Mouse (Mus musculus): ENCODE results near the gene Bub1b.
"Not testable (repeated sequence)": the region's sequence is repeated elsewhere in the genome, so short reads cannot be mapped to it uniquely, and the experiment has no call there.

Bub1b gene

DNA sequence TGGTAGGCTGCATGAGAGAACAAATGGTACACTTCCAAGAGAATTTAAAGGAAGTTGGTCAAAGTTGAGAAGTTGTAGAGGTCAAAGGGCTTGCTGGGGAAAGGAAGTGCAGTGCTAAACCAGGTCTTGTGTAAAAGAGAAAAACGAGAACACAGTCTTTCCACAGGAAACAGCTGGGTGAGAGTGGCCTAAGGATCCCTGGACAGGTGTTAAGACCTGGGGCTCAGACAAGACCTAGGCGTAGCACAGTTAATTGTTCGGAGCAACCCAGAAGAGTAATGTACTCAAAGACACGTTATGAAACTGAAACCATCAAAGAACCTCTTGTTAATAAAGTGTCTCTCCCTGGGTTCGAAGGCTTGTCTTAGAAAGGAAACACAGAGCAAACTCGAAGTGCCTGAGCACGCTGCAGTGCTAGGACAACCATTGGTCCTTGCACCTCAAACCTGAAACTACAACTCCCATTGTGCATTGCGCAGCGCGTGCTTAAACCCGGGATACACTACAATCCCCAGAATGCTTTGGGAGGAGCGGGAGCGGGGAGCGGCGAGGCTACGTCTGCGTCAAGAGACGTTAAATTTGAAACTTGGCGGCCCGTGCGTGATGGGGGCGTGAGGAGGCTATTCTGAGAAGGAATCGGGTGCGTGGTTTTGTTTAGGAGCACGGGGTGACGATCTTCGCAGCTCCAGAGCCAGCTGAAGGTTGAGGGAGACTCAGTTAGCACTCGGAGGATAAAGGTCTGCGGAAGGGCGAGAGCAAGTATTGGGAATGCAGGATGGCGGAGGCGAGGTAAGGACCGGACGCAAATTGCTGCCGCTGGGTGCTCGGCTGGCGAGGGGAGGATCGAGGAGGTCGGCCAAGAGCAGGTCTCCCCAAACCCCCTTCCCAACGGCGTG is at the start of gene Bub1b:
Gene Bub1b, plus strand, starts transcription at position 539 of the 896 bp plus-strand sequence.
- DNase-seq (ENCODE audit: low read depth, low spot score): peak; percentile 93

DNA sequence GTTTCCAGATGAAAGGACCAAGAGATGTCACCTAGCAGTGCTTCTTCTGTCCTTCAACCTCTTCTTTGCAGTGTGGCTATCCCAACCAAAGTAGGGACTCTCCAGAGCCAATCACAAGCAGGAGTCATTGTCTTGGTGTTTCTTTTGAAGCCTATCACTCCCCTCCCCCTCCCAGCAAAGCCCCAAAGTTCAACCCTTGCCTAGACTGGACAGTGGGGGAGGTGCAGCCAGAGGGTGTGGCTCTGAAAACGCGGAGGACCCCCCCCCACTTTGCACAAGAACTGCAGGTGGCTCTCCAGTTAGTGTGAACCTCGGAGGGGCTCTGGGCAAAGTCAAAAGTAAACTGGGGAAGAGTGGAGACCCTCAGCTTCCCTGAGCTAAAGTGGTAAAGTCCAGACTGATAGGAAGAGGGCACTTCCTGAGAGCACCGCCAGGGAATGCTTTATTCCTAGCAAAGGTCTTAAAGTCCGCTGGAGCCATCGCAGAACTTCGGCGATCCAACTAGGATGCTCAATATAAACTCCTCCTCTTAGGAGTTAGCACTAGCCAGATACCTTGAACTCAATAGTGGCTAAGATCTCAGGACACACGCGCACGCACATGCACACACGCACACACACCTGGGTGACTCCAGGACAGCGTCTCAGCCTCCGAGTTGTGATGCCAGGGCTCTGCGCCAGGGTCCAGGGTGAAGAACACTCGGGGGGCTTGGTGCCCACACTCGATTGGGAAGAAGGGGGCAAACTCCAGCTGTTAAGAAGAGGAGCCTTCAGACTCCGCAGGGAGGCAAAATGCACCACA is 49.4 kb upstream of the Bub1b start:
- peak; percentile 51 for DNase-seq (ENCODE audit: low read depth, low spot score)

DNA sequence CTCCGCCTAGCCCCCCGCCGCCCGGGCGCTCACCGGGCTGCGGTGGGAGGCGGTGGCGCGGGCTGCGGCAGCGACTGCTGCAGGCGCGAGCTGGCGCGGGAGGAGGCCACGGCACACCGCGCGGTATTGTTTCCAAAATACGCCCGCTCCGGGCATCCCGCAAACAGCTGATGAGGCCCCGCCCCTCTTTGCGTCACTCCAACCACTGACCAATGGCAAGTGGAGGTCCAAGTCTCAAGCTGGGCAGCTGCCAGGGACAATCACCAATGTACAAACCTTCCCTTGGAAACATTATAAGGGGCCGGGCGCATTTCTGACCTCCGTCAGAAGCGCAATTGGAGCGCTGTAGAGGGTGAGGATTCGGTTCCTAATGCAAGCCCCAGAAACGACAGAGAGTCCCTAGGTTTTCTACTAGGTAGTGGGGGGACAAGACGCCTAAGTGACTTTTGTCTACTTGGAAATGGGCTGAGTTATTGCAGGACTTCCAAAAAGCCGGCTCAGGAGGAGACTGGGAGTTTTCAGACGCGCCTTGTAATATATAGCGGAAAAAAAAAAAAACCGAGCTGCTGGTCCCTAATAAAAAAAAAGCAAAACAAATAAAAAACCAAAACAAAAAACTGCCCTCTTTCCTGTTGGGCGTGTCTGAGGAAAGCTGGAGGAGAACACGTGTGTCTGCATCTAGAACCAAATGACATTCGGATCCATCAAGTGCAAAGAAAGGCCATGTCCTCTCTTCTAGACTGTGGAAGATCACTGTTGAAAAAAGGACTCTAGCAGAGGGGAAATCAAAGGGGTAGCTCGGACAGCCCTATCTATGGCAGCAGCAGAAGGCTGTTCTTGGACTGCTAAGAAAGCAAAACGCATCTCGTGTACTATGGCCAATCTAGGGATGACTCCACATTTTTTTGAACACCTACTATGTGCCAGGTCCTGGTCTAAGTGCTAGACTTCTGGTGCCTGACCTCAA is 48.2 kb upstream of the Bub1b start, which contains the start of gene Bmf:
Gene Bmf, minus strand, starts transcription at position 181 of the 967 bp plus-strand sequence.
- peak; percentile 98 for DNase-seq (ENCODE audit: low read depth, low spot score)

DNA sequence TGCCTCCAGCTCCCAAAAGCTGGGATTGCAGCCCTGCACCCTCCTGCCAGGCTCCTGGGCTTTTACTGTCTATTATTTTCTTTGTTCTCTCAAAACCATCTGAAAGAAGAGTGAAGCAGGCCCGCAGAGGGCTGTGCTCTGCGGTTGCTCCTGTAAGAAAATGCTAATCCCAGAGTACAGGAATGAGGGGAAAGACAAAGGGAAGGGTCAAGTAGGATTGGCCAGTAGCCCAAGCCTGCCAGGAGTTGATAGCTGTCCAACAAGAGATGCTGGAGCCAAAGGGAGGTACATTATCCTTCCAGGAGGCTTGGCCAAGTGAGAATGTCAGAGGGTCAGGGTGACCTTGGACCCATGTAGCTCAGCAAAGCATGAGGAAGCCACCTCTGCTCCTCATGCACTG is 46.4 kb upstream of the Bub1b start:
- DNase-seq (ENCODE audit: low read depth, low spot score): no peak

DNA sequence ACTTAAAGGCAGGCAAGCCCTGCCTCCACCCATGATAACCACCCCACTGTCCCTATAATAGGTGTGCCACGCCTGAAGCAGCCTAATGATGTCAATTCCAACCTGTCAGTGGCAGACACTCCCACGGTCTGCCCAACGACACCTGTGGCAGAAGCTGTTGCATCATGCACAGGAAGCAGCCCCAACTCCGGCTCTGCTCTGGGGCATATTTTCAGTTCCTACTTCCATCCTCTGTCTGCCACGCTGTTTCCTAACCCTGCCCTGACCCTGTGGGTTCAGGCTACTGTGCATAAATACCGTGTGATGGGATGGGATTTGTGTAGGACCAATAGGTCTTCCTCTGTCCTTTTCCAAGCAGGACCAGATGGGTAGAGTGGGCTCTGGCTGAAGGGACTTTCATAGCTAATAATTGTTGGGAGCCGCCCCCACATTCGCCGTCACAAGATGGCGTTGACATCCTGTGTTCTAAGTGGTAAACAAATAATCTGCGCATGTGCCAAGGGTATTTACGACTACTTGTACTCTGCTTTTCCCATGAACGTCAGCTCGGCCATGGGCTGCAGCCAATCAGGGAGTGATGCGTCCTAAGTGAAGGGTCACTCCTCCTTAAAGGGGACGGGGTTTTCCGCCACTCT is 43.5 kb upstream of the Bub1b start:
- not testable (repeated sequence) for DNase-seq (ENCODE audit: low read depth, low spot score)

DNA sequence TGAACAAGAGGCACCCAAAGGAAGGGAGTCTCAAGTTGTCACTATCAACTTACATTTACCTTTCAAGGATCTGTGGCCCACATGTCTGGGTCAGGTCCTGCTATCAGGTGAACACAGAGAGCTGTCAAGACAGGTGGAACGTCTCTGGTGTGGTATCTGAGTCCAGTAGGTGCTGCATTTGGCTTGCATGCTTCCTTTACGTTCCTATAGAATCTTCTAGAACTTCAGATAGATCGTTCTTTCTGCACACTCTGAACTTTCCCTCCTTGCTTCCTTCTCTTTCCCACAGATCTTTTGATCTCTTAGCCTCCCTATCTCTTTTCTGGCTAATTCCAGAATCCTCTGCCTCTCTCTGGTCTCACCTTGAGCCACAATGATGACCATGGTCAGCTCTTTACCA is 39.6 kb upstream of the Bub1b start:
- DNase-seq (ENCODE audit: low read depth, low spot score): no peak

DNA sequence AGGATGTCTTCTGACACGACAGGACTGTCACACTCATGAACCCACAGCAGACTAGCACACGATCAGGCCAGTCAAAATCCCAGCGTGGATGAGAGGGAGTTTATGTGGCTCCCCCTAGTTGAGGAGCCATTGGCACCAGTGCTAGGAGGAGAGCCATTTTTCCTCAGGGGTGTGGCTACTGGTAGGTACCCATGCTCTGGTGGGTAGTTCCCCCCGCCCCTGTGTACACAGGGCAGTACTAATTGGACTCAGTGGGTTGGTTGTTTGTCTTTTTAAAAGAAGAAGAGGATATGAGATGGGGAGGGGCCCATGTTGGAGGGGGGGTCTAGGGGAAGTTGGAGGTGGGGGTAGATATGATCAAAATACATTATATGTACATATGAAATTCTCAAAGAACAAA is 36.0 kb upstream of the Bub1b start:
- DNase-seq (ENCODE audit: low read depth, low spot score): no peak

DNA sequence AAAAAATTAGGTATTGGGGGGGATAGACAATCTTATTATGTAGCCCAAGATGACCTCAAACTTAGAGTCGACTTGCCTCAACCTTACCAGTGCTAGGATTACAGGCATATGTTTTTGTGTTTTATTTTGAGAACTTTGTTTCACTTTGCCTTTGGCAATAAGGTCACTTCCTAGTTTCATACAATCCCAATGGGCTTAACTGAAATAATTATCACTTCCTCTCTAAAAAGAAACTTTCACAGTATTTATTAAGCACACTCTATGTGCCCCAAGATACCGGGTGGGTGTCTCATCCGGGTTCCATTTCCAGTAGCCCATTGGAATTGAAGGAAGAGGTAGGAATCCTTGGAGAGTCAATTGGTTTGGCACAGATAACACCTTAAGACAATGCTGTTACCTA is 35.6 kb upstream of the Bub1b start:
- DNase-seq (ENCODE audit: low read depth, low spot score): no peak

DNA sequence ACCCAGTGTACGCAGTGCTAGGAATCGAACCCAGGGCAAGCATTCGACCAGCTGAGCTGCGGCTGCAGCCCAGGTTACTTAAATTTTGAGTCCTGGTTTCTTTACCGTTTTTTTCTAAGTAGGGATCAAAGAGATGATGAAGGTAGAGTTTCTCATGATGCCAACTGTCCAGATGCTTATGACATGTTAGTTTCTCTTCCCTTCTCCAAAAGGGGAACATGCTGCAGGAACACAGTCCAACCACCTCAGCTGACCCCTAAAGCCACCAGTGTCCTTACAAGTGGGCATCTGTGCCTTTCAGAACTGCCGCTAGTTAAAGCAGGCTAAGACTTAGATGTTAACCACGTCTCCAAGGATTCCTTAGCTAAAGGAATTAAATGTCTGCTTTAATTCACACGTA is 30.8 kb upstream of the Bub1b start:
- no peak for DNase-seq (ENCODE audit: low read depth, low spot score)

DNA sequence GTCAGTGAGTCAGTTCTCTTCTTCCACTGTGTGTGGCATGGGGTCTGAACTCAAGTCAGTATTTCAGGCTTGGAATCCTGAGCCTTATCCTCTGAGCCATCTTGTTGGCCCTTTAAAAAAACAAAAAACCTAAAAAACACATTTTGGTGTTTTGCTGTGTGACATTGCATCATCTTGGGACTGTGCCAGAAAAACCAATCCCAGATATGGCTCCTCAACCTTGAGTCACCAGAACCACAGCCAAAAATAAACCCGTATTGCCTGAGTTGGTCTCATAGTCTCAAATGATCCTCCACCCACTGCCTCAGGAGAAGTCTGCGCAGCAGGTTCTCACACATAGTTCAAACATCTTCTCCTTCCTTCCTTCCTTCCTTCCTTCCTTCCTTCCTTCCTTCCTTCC is 27.1 kb upstream of the Bub1b start:
- no peak for DNase-seq (ENCODE audit: low read depth, low spot score)

DNA sequence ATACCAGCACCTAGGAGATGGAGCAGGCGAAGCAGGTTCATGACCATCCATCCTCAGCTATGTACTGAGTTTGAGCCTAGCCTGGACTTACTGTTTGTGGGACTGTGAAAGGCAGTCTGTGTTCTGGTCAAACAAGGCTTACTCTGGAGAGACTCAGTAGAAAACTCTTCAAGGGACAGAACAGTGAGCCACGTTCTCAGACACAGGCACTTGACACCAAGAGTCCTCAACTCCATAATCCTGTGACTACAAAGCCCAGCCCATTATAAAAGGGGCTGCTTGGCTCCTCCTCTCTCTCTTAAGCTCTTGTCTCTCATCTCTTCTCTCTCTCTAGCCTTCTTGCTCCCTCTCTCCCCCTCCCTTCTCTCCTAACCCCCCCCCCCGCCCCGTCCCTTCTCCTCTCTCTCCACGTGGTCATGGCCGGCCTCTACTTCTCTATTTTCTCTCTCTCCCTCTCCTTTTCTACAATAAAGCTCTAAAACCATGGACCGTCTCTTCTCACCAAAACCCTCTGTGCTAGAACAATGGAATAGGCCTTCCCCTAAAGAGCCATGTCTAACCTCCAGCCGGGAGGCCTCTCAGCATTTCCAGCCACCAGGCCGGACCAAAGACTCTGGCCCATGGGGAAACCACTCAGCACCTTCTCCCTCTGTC is 25.7 kb upstream of the Bub1b start:
- DNase-seq (ENCODE audit: low read depth, low spot score): no peak

DNA sequence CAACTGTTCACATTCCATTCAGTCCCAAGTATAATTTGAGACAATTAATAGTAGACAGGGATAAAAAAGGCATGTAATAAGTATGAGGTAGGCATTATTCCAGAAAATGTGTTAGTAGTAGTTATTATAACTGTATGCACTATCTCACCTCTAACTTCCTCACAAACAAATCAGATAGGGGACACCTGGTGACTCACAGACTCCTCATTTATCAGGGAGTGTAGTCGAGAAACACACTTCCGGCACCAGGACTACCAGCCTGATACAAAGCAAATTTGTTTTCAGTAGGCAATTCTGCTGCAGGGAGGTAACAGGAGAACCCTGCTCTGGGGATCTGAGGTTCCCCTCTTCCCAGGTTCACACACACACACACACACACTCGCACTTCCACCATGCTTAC is 24.9 kb upstream of the Bub1b start:
- DNase-seq (ENCODE audit: low read depth, low spot score): no peak

DNA sequence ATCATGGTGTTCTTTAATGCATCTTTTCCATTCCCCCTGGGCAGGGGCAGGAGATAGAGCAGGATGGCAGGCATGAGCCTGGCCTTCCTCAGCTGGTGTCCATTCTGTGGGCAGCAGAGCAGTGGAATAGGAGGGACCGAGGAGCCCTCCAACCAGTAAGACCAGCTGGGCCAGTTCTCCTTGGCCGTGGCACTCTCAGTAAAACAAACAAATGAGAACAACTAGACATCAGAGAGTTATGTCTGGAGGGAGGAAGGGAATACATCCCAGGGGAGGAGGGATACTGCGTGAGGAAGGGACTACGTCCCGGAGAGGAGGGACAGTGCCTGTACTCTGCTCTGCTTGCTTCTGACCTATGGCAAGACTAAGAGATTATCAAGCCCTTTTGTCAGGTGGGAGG is 12.0 kb upstream of the Bub1b start:
- no peak for DNase-seq (ENCODE audit: low read depth, low spot score)

DNA sequence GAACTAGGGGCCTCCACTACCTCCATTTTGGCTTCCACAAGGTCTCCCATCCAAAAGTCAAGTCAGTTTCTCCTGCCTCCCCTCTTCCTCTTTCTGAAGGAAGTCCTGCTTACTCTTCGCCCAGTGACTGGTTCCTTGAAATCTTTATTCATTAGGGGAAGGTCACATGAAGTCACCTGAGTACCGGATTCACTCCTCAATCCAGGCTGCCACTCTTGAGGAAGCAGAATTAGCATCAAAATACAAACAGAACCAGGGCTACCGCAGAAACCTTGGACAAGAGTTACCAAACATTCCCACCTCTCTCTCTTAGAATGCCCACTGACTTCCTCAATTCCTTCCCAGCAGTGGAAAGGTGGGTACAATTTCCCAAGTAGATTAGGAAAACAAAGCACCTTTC is 10.3 kb upstream of the Bub1b start:
- no peak for DNase-seq (ENCODE audit: low read depth, low spot score)

DNA sequence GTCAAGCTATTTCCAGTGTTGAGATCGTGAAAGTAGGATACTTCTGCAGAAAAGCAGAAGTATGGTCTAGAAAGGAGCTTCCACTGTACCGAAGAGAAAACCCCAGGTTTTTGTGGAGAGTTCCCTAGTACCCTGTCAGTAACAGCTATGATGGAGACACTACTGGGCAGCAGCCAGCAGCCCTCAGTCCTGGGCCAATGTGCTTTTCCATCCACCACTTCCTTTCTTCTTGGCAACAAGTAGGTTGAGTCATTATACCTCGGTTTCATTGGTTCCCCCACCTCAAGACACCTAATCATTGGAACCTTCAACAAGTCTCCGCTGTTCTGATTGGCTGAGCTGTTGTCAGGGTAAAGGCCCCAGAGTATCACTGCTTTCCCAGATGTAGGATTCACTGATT is 6.9 kb upstream of the Bub1b start:
- DNase-seq (ENCODE audit: low read depth, low spot score): no peak

DNA sequence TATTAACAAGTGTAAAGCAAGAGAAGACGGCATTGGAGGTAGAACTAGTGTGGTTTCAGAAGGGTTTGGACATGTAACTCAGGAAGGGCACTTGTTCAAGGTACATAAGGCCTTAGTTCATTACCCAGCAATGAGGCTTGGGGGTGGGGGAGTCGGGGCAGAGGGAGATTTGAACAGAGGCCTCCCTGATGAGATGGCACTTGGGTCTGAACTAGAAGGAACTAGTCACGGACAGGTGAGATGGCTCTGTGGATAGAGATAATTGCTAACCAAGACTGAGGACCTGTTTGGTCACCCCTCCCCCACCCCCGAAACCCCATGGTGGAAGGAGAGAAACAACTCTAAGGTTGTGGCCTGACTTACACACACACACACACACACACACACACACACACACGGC is 1.1 kb downstream of the Bub1b start:
- DNase-seq (ENCODE audit: low read depth, low spot score): no peak

DNA sequence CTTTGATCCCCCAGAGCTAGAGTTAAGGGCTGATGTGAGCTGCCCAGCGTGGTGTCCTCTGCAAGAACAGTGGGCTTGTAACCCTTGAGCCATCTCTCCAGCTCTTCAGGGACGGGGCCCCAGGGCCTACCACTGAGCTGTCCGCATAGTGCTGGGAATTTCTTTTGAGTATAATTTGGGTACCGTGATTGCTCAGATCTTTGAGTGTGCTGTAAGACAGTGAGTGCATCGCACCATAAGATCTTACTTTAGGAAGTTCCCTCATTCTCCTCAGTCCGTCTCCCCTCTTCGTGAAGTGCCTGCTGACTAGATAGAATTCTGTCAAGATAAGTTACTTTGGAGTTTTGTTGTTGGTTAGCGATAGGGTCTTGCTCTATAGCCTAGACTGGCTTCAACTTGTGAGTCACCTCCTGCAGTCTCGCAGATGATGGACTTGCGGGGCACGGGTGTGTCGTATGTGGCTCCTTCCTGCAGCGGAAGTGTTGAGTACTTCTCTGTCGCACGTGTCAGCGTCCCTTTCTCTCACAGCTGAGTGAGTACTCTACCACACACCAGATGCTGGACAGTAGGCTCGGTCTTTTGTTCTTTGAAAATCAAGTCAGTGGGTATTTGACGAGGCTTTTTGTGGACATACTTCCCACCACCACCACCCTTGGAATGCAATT is 3.7 kb downstream of the Bub1b start:
- DNase-seq (ENCODE audit: low read depth, low spot score): no peak

DNA sequence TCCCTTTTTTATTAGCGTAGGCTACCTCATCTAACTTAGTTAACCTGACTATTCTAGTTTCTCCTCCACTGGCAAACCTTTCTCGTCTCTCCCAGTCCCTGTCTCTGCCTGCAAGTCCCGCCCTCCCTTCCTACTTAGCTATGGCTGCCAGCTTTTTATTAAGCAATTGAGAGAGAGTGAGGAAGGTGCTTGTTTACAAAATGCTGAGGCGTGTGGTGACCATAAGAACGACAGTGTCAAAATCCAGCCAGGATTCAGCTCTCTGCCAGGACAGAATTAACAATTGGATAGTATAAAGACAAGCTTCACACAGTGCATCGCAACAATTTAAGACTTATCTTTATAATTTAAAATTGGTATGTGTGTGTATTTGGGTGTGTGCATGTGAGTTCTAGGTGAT is 6.1 kb downstream of the Bub1b start:
- DNase-seq (ENCODE audit: low read depth, low spot score): no peak

DNA sequence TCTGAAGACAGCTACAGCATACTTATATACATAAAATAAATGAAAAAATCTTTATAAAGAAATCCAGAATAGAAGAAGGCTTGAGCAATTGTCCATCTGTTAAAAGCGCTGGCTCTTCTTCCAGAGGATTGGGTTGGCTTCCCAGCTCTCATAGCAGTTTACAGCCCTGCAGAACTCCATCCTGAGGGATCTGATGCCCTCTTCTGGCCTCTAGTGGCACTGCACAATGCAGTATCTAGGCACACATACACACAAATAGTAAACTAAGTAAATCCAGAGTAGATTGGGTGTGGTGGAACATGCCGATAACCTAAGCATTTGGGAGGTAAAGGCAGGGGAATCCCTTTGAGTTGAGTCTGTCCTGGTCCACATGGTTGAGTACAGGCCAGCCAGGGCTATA is 8.0 kb downstream of the Bub1b start:
- peak; percentile 17 for DNase-seq (ENCODE audit: low read depth, low spot score)

DNA sequence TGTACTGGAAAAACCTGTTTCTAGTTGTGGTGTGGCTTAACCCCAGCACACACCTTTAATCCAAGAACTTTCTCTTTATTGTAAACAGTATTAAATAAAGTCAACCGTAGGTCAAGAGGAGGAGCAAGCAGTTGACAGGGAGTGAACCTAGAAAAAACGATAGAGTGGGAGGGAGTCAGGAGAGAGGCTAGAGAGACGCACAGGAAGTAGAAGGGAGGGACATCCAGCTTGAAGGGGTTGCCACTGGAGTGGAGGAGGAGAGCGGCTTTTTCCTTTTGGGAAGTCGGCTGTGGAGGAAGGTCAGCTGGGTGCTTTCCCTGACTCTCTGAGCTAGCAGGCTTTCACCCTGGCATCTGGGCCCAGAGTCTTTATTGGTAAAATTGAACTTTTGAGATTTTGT is 9.0 kb downstream of the Bub1b start:
- DNase-seq (ENCODE audit: low read depth, low spot score): no peak

Measured in mesoderm, embryonic 11.5 days (tissue).